8 mouse cellular contexts compared by ENCODE assay signal in the genomic region with DNA sequence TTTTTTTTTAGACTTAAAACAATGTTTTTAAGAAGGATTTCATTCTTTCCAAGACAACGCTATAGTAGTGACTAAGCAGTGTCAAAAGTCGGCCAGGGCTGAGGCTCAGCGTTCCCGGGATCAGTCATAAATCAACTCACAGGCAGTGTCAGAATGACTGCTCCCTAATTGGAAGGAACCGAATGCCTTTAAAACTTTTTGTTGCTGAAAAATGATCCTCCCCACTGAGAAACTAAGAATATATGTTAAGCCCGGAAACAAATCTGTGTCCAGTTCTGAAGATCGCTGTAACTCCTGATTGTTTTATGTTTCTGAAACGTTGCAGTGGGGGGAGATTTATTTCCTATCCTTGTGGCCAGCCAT.
DNase-seq lines count a peak whose midpoint lies in the region.

No protein-coding gene starts in this region.

- intact Hi-C loops in gastrocnemius, postnatal 14 days (cut with DNase I; ENCODE audit: low total_unique reads), result no loop called here

- peak; percentile 16 for DNase-seq in gastrocnemius, adult 18-20 months (ENCODE audit: low spot score)
- DNase-seq in gastrocnemius, postnatal 14 days, result no peak
- DNase-seq in R1 (ENCODE audit: low read depth, low spot score), result peak; percentile 16
- peak; percentile 74 for DNase-seq in forelimb bud, embryonic 11.5 days (ENCODE audit: low read depth, low spot score)
- DNase-seq in mesoderm, embryonic 11.5 days (ENCODE audit: low read depth, low spot score), result peak; percentile 84
- DNase-seq in retina, embryonic 14.5 days (ENCODE audit: low spot score), result no peak
- no peak for DNase-seq in right cerebral cortex, adult 18-20 months
- DNase-seq in spleen, adult 18-20 months, result no peak

Comparison
In these comparisons a context has a peak if more than half of its experiments do, and no peak if none do; other contexts are left out.
1. DNase-seq: peak in gastrocnemius, adult 18-20 months (single experiment), R1 (single experiment), forelimb bud, embryonic 11.5 days (single experiment) and mesoderm, embryonic 11.5 days (single experiment); none in gastrocnemius, postnatal 14 days (single experiment), retina, embryonic 14.5 days (single experiment), right cerebral cortex, adult 18-20 months (single experiment) and spleen, adult 18-20 months (0 of 2).